Mouse (Mus musculus) bone marrow, adult 2 months (tissue): ENCODE measurements at regions not wholly inside any gene's neighbourhood (a gene's known extent, or its start where the extent isn't known, plus 50 kb on each side); places are given as distances from the start of the nearest gene placed in this dataset.

Experiments used
- H3K27ac ChIP-seq: fragments of 200-500 bp; 2 replicates; pipeline ENCODE4 v1.5.1; 2012; ENCODE audit warnings: low read depth, mild to moderate bottlenecking, control low read depth, inconsistent platforms, low read length; ENCODE audit not compliant: control insufficient read depth, poor library complexity, insufficient read depth
- H3K4me1 ChIP-seq: fragments of 200-500 bp; 2 replicates; pipeline ENCODE4 v1.6.1; 2011; ENCODE audit warnings: low read length; ENCODE audit not compliant: control insufficient read depth, insufficient read depth
- H3K4me3 ChIP-seq: fragments of 200-500 bp; replicated peaks from 2 replicates; pipeline ENCODE3; 2011; ENCODE audit warnings: mild to moderate bottlenecking, low read depth, low read length, control low read depth; ENCODE audit not compliant: control insufficient read depth
- CTCF ChIP-seq: fragments of 200-500 bp; IDR thresholded peaks from 2 replicates; pipeline ENCODE4 v1.5.1; 2011; ENCODE audit warnings: low read length, control low read depth; ENCODE audit not compliant: control insufficient read depth, insufficient read depth
- POLR2A ChIP-seq: fragments of 200-500 bp; IDR thresholded peaks from 2 replicates; pipeline ENCODE4 v1.6.1; 2011; ENCODE audit warnings: low read depth, mild to moderate bottlenecking, control low read depth, low read length, borderline replicate concordance; ENCODE audit not compliant: control insufficient read depth
- WGBS: fragments of 180-500 bp; shearing (Covaris S2); methylation state at CpG from one replicate; pipeline ENCODE4 v1.1.7; 2018; 5-methylcytosine and 5-hydroxymethylcytosine counted together

DNA sequence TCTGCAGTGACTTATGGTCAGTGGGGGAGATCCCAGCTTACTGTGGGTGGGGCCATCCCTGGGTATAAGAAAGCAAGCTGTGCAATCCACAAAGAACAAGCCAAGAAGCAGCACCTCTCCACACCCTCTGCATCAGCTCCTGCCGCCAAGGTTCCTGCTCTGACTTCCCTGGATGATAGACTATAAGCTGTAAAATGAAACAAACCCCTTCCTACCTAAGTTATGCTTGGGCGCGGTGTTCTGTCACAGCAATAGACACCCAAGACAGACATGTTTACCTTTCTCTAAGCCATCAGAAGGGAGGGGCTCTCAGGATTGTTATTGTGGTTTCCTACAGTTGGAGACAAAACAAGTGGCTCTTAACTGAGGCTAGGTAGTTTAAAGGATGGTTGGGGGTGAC lies 159.5 kb downstream of the Spata18 start:
- TF ChIP-seq CTCF (no peak), POLR2A (no peak)
- H3K27ac ChIP-seq, result no peak overlapping the region
- no peaks in the 10 kb centered on the region for H3K4me1 ChIP-seq
- WGBS, result 90% methylated on average over 3 of the region's 3 CpGs
- no peak overlapping the region for H3K4me3 ChIP-seq

DNA sequence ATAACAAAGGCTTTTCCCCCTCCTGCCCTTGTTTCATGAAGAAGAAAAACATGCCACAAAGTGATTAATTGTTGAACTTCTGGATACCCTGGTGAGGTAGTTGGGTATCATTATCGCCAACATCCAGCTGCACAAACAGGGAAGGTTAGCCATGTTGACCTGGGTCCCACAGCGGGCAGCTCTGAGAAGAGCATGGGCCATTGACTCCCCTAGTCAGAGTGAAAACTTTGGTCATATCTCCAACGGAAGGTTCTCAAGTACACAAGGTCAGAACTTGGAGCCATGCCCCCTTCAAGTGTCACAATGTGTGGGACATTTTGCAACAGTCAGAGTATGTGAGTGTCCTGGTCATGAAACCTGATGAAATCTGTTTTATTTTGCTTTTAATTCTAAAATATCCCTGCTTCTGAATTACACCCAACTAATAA lies 159.9 kb downstream of the Spata18 start:
- Histone ChIP-seq H3K27ac (no peak overlapping the region), H3K4me1 (no peaks in the 10 kb centered on the region), H3K4me3 (no peak overlapping the region)
- no peak for TF ChIP-seq POLR2A
- TF ChIP-seq CTCF, result no peak
- 76% methylated on average over 3 of the region's 3 CpGs for WGBS

DNA sequence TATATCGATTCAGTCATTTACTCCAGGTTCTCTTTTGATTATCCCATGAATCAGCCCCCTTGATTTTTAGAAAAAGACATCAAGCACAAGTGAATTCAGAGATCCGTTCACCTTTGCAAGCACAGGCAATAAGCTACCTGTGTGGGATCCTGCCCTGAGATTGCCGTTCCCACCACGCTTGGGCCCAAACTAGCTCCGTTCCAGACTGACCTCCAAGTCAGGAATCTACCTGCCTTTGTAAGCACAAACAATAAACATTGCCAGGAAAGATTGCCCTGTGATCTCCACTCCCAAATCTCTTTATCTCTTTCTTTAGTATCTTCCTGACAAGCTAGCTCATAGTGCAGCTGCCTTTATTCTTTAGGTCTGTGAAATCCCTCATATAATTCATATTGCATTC lies 164.6 kb downstream of the Spata18 start:
- TF ChIP-seq POLR2A (no peak), CTCF (no peak)
- no peaks in the 10 kb centered on the region for H3K4me1 ChIP-seq
- 84% methylated on average over 5 of the region's 5 CpGs for WGBS

DNA sequence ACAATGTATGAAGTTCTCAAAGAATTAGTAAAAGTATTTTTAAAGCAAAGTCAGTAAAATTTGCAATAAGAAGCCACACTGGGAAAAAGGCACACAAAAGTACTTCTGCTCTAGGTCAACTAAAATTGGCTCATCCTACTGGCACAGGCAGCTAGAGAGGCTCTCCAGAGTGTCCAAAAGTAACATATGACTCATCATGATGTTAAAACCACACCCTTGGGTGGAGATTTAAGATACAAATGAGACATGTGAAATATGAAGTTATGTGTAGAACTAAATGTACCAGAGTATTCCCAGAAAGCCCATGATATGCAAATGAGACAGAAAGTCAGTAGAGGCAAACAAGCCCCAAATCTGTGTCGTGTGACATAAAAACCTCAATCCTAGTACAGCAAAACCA lies 166.0 kb downstream of the Spata18 start:
- no peak overlapping the region for H3K4me3 ChIP-seq
- TF ChIP-seq POLR2A (no peak), CTCF (no peak)
- H3K4me1 ChIP-seq, result no peaks in the 10 kb centered on the region
- WGBS, result 68% methylated on average over 1 of the region's 1 CpGs
- no peak overlapping the region for H3K27ac ChIP-seq

More for the DNA sequence above, 164.6 kb downstream of the Spata18 start:
- Histone ChIP-seq H3K27ac (no peak overlapping the region), H3K4me3 (no peak overlapping the region)

DNA sequence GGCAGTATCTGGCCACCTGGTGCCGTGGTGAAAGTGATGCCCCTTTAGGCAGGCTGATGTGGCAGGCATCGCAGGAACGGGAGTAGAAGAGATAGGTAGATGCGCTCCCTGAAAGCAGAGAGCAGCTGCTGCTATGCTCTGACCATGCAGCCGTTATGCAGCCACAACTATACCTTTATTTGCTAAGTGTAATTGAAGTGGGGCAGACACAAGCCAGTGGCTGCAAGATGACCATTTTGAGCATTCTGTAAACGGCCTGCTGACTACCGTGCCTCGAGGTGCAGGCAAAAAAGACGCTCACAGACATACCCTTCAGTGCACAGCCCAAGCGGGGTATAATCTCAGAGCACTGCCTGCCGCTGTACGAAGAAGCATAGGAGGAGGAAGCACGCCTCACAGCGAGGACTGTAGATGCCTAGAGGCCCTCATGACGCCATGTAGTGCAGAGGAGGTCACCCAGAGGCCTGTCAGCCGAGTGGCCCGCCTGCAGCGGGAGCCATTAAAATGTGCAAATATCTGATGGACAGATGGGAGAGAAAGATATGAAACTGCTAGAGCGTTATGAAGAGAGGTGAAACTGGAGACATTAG lies 170.9 kb downstream of the Spata18 start:
- no peak for TF ChIP-seq CTCF
- TF ChIP-seq POLR2A, result no peak
- Histone ChIP-seq H3K4me3 (no peak overlapping the region), H3K4me1 (no peaks in the 10 kb centered on the region), H3K27ac (no peak overlapping the region)
- 80% methylated on average over 19 of the region's 19 CpGs for WGBS

DNA sequence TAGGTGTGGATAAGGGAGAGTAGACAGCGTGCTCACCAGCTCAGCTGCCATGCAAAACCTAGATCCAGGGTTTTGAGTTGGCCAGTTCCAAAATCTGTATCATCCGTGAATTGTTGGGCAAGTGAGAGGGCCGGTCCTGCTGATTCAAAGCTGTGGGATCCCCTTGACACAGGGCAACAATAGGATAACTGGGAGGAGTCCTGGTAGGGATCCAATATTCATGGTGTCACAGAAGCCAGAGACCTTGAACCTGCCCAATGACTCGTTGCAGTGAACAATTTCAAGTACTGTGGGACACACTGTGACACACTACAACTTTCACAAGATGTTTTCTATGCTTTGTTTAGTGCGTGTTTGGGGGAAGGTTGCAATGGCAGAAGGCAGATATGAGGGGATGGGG lies 172.2 kb downstream of the Spata18 start:
- Histone ChIP-seq H3K4me1 (no peaks in the 10 kb centered on the region), H3K4me3 (no peak overlapping the region), H3K27ac (no peak overlapping the region)
- no peak for TF ChIP-seq POLR2A
- TF ChIP-seq CTCF, result no peak
- 80% methylated on average over 5 of the region's 5 CpGs for WGBS

DNA sequence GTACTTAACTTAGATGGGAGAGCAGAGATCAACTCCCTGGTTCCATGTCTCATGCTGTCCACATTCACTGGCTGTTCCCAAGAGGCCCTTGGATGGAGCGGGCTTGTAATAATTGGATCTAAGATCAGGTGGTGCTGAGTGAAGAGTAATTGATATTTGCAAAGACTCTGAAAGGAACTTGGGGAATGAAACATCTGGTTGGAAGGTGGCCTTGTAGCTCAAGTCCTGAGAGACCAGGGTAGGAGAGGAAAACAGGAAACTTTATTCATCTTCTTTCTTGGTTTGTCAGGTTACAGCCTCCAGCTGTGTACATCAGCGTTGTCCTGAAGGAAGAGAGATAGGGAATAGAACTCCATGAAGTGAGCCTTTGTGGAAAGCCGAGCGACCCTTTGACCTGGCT lies 175.8 kb downstream of the Spata18 start:
- Histone ChIP-seq H3K4me3 (no peak overlapping the region), H3K4me1 (no peaks in the 10 kb centered on the region), H3K27ac (no peak overlapping the region)
- 83% methylated on average over 4 of the region's 4 CpGs for WGBS
- TF ChIP-seq POLR2A, result no peak
- no peak for TF ChIP-seq CTCF

DNA sequence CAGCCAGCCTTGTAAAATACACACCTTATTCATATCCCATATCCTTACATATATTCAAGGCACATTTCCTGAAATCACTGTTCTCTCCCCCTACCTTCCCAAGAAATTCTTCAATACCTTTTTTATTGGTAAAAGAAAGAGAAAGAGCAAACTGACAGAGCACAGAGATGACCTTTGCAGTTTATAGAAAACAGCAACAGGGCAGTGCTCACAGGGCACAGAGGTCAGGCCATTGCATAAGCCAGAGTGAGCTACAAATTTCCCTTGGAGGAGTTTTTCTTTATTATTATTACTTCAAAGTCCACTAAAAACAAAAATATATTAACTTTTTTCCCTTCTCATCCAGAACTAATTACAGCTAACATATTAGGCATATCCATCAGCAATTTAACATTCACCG lies 182.5 kb downstream of the Spata18 start:
- Histone ChIP-seq H3K4me1 (no peaks in the 10 kb centered on the region), H3K4me3 (no peak overlapping the region), H3K27ac (no peak overlapping the region)
- WGBS, result 90% methylated on average over 1 of the region's 1 CpGs
- TF ChIP-seq POLR2A (no peak), CTCF (no peak)

DNA sequence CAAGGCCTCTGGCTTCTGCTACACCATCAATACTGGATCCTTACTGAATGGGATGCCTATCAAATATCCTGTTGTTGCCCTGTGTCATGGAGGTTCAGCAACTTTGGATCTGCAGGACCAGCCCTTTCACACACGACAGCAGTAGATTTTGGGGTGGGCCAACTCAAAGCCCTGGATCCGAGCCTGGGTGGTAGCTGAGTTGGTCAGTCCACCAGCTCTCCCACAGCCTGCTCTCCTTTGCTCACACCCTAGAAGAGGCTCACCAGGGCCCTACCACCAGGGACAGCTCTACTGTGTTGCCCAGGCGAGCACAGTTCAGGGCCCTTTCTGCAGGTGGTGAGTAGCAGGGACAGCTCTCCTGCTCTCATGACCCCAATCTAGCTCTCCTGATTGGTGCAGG lies 192.6 kb downstream of the Spata18 start:
- WGBS, result 82% methylated on average over 3 of the region's 3 CpGs
- Histone ChIP-seq H3K27ac (no peak overlapping the region), H3K4me1 (no peaks in the 10 kb centered on the region), H3K4me3 (no peak overlapping the region)
- no peak for TF ChIP-seq POLR2A
- TF ChIP-seq CTCF, result no peak
